Mouse (Mus musculus) megakaryocyte, embryonic 14.5 days (primary cell): ENCODE measurements at regions not wholly inside any gene's neighbourhood (a gene's known extent, or its start where the extent isn't known, plus 50 kb on each side); places are given as distances from the start of the nearest gene placed in this dataset.

Experiments used
- H3K27me3 ChIP-seq: replicated peaks from 2 replicates; pipeline ENCODE3; 2012; ENCODE audit warnings: inconsistent platforms
- H3K36me3 ChIP-seq: replicated peaks from 2 replicates; pipeline ENCODE3; 2012; ENCODE audit warnings: low read length, inconsistent platforms, mixed read lengths
- H3K4me1 ChIP-seq: 2 replicates; pipeline ENCODE4 v1.6.1; 2012; ENCODE audit warnings: inconsistent platforms
- H3K4me3 ChIP-seq: replicated peaks from 2 replicates; pipeline ENCODE3; 2012; ENCODE audit warnings: moderate library complexity, mild to moderate bottlenecking, inconsistent platforms
- H3K9me3 ChIP-seq: 2 replicates; pipeline ENCODE4 v1.6.1; 2012; ENCODE audit warnings: inconsistent platforms
- FLI1 ChIP-seq: IDR thresholded peaks from 2 replicates; pipeline ENCODE4 v1.6.1; 2012; ENCODE audit warnings: low read length, inconsistent platforms, mixed read lengths
- GATA1 ChIP-seq: IDR thresholded peaks from 3 replicates; pipeline ENCODE4 v1.6.1; 2012; ENCODE audit warnings: mixed read lengths, low read length, inconsistent platforms, borderline replicate concordance

GRCm38 (mm10) chr17:47149158-47149557, 138.8 kb upstream of the Ubr2 start:
- peaks cover 1% of the 10 kb centered on the region; the same call in 1 of the 2 replicates for H3K9me3 ChIP-seq
- no peak overlapping the region for H3K4me3 ChIP-seq
- TF ChIP-seq FLI1 (no peak), GATA1 (no peak)

GRCm38 (mm10) chr17:47146640-47147039, 136.3 kb upstream of the Ubr2 start:
- peaks cover 26% of the 10 kb centered on the region for H3K36me3 ChIP-seq
- H3K9me3 ChIP-seq: no peaks in the 10 kb centered on the region
- no peaks in the 10 kb centered on the region for H3K27me3 ChIP-seq
- H3K4me3 ChIP-seq: peak overlapping the region; percentile 8
- H3K4me1 ChIP-seq: peaks cover 49% of the 10 kb centered on the region
- no peak for TF ChIP-seq FLI1
- no peak for TF ChIP-seq GATA1

More at GRCm38 (mm10) chr17:47149158-47149557, 138.8 kb upstream of the Ubr2 start:
- Histone ChIP-seq H3K36me3 (peaks cover 42% of the 10 kb centered on the region), H3K4me1 (peaks cover 30% of the 10 kb centered on the region), H3K27me3 (no peaks in the 10 kb centered on the region)

- peaks cover 51% of the 10 kb centered on the region for H3K4me1 ChIP-seq
- no peak for TF ChIP-seq GATA1
- no peak for TF ChIP-seq FLI1
- peak overlapping the region; percentile 62 for H3K4me3 ChIP-seq
- H3K9me3 ChIP-seq: no peaks in the 10 kb centered on the region
- no peaks in the 10 kb centered on the region for H3K27me3 ChIP-seq
- H3K36me3 ChIP-seq: peaks cover 26% of the 10 kb centered on the region
Observed at GRCm38 (mm10) chr17:47145590-47145989, 135.2 kb upstream of the Ubr2 start.

GRCm38 (mm10) chr17:47144996-47145395, 134.6 kb upstream of the Ubr2 start:
- H3K4me1 ChIP-seq: peaks cover 54% of the 10 kb centered on the region
- no peaks in the 10 kb centered on the region for H3K9me3 ChIP-seq
- no peak for TF ChIP-seq GATA1
- no peak for TF ChIP-seq FLI1
- peaks cover 26% of the 10 kb centered on the region for H3K36me3 ChIP-seq
- H3K4me3 ChIP-seq: no peak overlapping the region
- H3K27me3 ChIP-seq: peaks cover 3% of the 10 kb centered on the region

GRCm38 (mm10) chr17:47144460-47144859, 134.1 kb upstream of the Ubr2 start:
- Histone ChIP-seq H3K9me3 (no peaks in the 10 kb centered on the region), H3K27me3 (peaks cover 9% of the 10 kb centered on the region), H3K4me1 (peaks cover 59% of the 10 kb centered on the region), H3K36me3 (peaks cover 24% of the 10 kb centered on the region), H3K4me3 (no peak overlapping the region)
- TF ChIP-seq GATA1 (no peak), FLI1 (no peak)

- Histone ChIP-seq H3K4me3 (no peak overlapping the region), H3K27me3 (peaks cover 14% of the 10 kb centered on the region), H3K36me3 (peaks cover 19% of the 10 kb centered on the region), H3K4me1 (peaks cover 64% of the 10 kb centered on the region), H3K9me3 (no peaks in the 10 kb centered on the region)
- TF ChIP-seq FLI1 (no peak), GATA1 (no peak)
Observed at GRCm38 (mm10) chr17:47143898-47144297, 133.5 kb upstream of the Ubr2 start.

- no peaks in the 10 kb centered on the region for H3K9me3 ChIP-seq
- H3K27me3 ChIP-seq: peaks cover 22% of the 10 kb centered on the region
- peaks cover 11% of the 10 kb centered on the region for H3K36me3 ChIP-seq
- peaks cover 63% of the 10 kb centered on the region for H3K4me1 ChIP-seq
- H3K4me3 ChIP-seq: no peak overlapping the region
- TF ChIP-seq FLI1: no peak
- no peak for TF ChIP-seq GATA1
Observed at GRCm38 (mm10) chr17:47142885-47143284, 132.5 kb upstream of the Ubr2 start.

- Histone ChIP-seq H3K36me3 (peaks cover 9% of the 10 kb centered on the region), H3K4me3 (peak overlapping the region; percentile 95), H3K4me1 (peaks cover 63% of the 10 kb centered on the region), H3K9me3 (no peaks in the 10 kb centered on the region), H3K27me3 (peaks cover 22% of the 10 kb centered on the region)
- no peak for TF ChIP-seq FLI1
- TF ChIP-seq GATA1: no peak
Observed at GRCm38 (mm10) chr17:47142276-47142675, 131.9 kb upstream of the Ubr2 start.

- Histone ChIP-seq H3K27me3 (peaks cover 25% of the 10 kb centered on the region), H3K36me3 (peaks cover 8% of the 10 kb centered on the region), H3K4me3 (peak overlapping the region; percentile 95), H3K9me3 (no peaks in the 10 kb centered on the region), H3K4me1 (peaks cover 60% of the 10 kb centered on the region)
- TF ChIP-seq FLI1 (no peak), GATA1 (no peak)
Observed at GRCm38 (mm10) chr17:47141843-47142215, 131.5 kb upstream of the Ubr2 start.

- TF ChIP-seq FLI1 (no peak), GATA1 (no peak)
- no peaks in the 10 kb centered on the region for H3K9me3 ChIP-seq
- H3K4me3 ChIP-seq: peak overlapping the region; percentile 95
- peaks cover 6% of the 10 kb centered on the region for H3K36me3 ChIP-seq
- peaks cover 58% of the 10 kb centered on the region for H3K4me1 ChIP-seq
- H3K27me3 ChIP-seq: peaks cover 25% of the 10 kb centered on the region
Observed at GRCm38 (mm10) chr17:47140969-47141842, 130.8 kb upstream of the Ubr2 start.
